Mouse (Mus musculus) MEL (cell line): Measurements from ENCODE around the gene Mtcl1. TPM values are rescaled to one million over a fixed set of nuclear protein-coding genes. Genes with fewer than 3 reads are reported as not detected.

Experiments used
- DNase-seq: peaks from one replicate; pipeline ENCODE4 v3.0.0; 2011; ENCODE audit warnings: low read depth, low spot score
- H3K27ac ChIP-seq: 2 replicates; pipeline ENCODE4 v1.5.1; 2012; ENCODE audit warnings: low read depth, mild to moderate bottlenecking, control low read depth, low read length, moderate library complexity; ENCODE audit not compliant: control insufficient read depth
- H3K27me3 ChIP-seq, 2 experiments: fragments of 150-350 bp in 1 of 2; sonication (generic) in 1 of 2; 2 replicates each; pipeline ENCODE4 v1.6.1; 2012; ENCODE audit warnings: low read length in 2 of 2, mild to moderate bottlenecking in 2 of 2, improper control_type of control experiment in 1 of 2, moderate library complexity in 1 of 2; ENCODE audit not compliant: insufficient read depth in 2 of 2, control insufficient read depth in 1 of 2
- H3K36me3 ChIP-seq, 2 experiments: 2 replicates each; pipeline ENCODE4 v1.6.1; 2012 to 2014; ENCODE audit warnings: low read length in 2 of 2, improper control_type of control experiment in 1 of 2, inconsistent platforms in 1 of 2, mild to moderate bottlenecking in 1 of 2; ENCODE audit not compliant: insufficient read depth in 2 of 2, control insufficient read depth in 1 of 2
- H3K4me1 ChIP-seq, 2 experiments: fragments of 150-350 bp in 1 of 2; sonication (generic) in 1 of 2; 2 replicates each; pipeline ENCODE4 v1.6.1; 2012; ENCODE audit warnings: low read length in 2 of 2, improper control_type of control experiment in 1 of 2, mild to moderate bottlenecking in 1 of 2; ENCODE audit not compliant: insufficient read depth in 2 of 2, control insufficient read depth in 1 of 2
- H3K4me3 ChIP-seq, 2 experiments: fragments of 150-350 bp in 1 of 2; sonication (generic) in 1 of 2; 2 replicates each; pipeline ENCODE4 v1.5.1; 2012; ENCODE audit warnings: low read depth in 2 of 2, low read length in 2 of 2, mild to moderate bottlenecking in 2 of 2, moderate library complexity in 2 of 2, control low read depth in 1 of 2, improper control_type of control experiment in 1 of 2; ENCODE audit not compliant: control insufficient read depth in 1 of 2, insufficient read depth in 1 of 2
- H3K79me2 ChIP-seq: 2 replicates; pipeline ENCODE4 v1.6.1; 2012; ENCODE audit warnings: mild to moderate bottlenecking, low read length, moderate library complexity; ENCODE audit not compliant: control insufficient read depth, poor library complexity, insufficient read depth
- H3K9ac ChIP-seq: 2 replicates; pipeline ENCODE4 v1.6.1; 2012; ENCODE audit warnings: low read depth, mild to moderate bottlenecking, control low read depth, low read length, moderate library complexity; ENCODE audit not compliant: control insufficient read depth, poor library complexity, severe bottlenecking
- H3K9me3 ChIP-seq: fragments of 150-350 bp; sonication (generic); replicated peaks from 2 replicates; pipeline ENCODE4 v1.6.1; 2012; ENCODE audit warnings: mild to moderate bottlenecking, low read length, improper control_type of control experiment, moderate library complexity; ENCODE audit not compliant: insufficient read depth
- CHD1 ChIP-seq: IDR thresholded peaks from 2 replicates; pipeline ENCODE4 v1.6.1; 2012; ENCODE audit warnings: low read depth, mild to moderate bottlenecking, inconsistent platforms, low read length, improper control_type of control experiment
- CHD2 ChIP-seq: IDR thresholded peaks from 2 replicates; pipeline ENCODE4 v1.6.1; 2011; ENCODE audit warnings: low read length, improper control_type of control experiment
- CTCF ChIP-seq, 3 experiments: IDR thresholded peaks in 2 of 3; conservative IDR thresholded peaks in 1 of 3; 2 replicates each; pipeline ENCODE4 v1.5.1; 2011 to 2012; ENCODE audit warnings: low read length in 3 of 3, low read depth in 2 of 3, mild to moderate bottlenecking in 2 of 3, improper control_type of control experiment in 1 of 3, inconsistent platforms in 1 of 3, mixed read lengths in 1 of 3, moderate library complexity in 1 of 3; ENCODE audit not compliant: control insufficient read depth in 1 of 3, insufficient read depth in 1 of 3, poor library complexity in 1 of 3, severe bottlenecking in 1 of 3
- E2F4 ChIP-seq: IDR thresholded peaks from 2 replicates; pipeline ENCODE4 v1.6.1; 2011; ENCODE audit warnings: low read depth, low read length, improper control_type of control experiment, borderline replicate concordance
- ELF1 ChIP-seq: IDR thresholded peaks from 2 replicates; pipeline ENCODE4 v1.6.1; 2014; ENCODE audit warnings: low read depth, mild to moderate bottlenecking, inconsistent platforms, low read length, improper control_type of control experiment, moderate library complexity
- EP300 ChIP-seq, 2 experiments: IDR thresholded peaks; 2 replicates each; pipeline ENCODE4 v1.6.1; 2011; ENCODE audit warnings: improper control_type of control experiment in 2 of 2, low read length in 2 of 2, low read depth in 1 of 2, mild to moderate bottlenecking in 1 of 2
- ETS1 ChIP-seq: IDR thresholded peaks from 2 replicates; pipeline ENCODE4 v1.6.1; 2012; ENCODE audit warnings: low read depth, mild to moderate bottlenecking, inconsistent platforms, low read length, improper control_type of control experiment, moderate library complexity
- GATA1 ChIP-seq: IDR thresholded peaks from 2 replicates; pipeline ENCODE4 v1.6.1; 2011; ENCODE audit warnings: low read depth, low read length, improper control_type of control experiment
- HCFC1 ChIP-seq: IDR thresholded peaks from 2 replicates; pipeline ENCODE4 v1.6.1; 2012; ENCODE audit warnings: low read depth, mild to moderate bottlenecking, inconsistent platforms, low read length, improper control_type of control experiment, moderate library complexity
- KAT2A ChIP-seq: conservative IDR thresholded peaks from 2 replicates; pipeline ENCODE4 v1.6.1; 2012; ENCODE audit warnings: low read depth, low read length, improper control_type of control experiment, inconsistent platforms
- MAFK ChIP-seq: IDR thresholded peaks from 2 replicates; pipeline ENCODE4 v1.6.1; 2011; ENCODE audit warnings: low read depth, mild to moderate bottlenecking, low read length, improper control_type of control experiment, borderline replicate concordance
- MXI1 ChIP-seq: IDR thresholded peaks from 2 replicates; pipeline ENCODE4 v1.6.1; 2011; ENCODE audit warnings: mild to moderate bottlenecking, low read depth, low read length, improper control_type of control experiment
- MYB ChIP-seq: IDR thresholded peaks from 2 replicates; pipeline ENCODE4 v1.6.1; 2011; ENCODE audit warnings: mild to moderate bottlenecking, low read depth, low read length, improper control_type of control experiment
- MYC ChIP-seq: IDR thresholded peaks from 2 replicates; pipeline ENCODE4 v1.6.1; 2011; ENCODE audit warnings: low read depth, mild to moderate bottlenecking, low read length, improper control_type of control experiment, moderate library complexity
- NRF1 ChIP-seq: IDR thresholded peaks from 2 replicates; pipeline ENCODE4 v1.6.1; 2014; ENCODE audit warnings: low read depth, mild to moderate bottlenecking, inconsistent platforms, low read length, improper control_type of control experiment, moderate library complexity; ENCODE audit not compliant: poor library complexity, insufficient read depth, severe bottlenecking
- RCOR1 ChIP-seq: IDR thresholded peaks from 2 replicates; pipeline ENCODE4 v1.6.1; 2012; ENCODE audit warnings: low read depth, mild to moderate bottlenecking, inconsistent platforms, low read length, improper control_type of control experiment
- UBTF ChIP-seq: IDR thresholded peaks from 2 replicates; pipeline ENCODE4 v1.6.1; 2012; ENCODE audit warnings: low read depth, mild to moderate bottlenecking, inconsistent platforms, low read length, improper control_type of control experiment, moderate library complexity, borderline replicate concordance; ENCODE audit not compliant: insufficient read depth
- USF1 ChIP-seq: IDR thresholded peaks from 2 replicates; pipeline ENCODE4 v1.6.1; 2014; ENCODE audit warnings: low read depth, mild to moderate bottlenecking, inconsistent platforms, low read length, improper control_type of control experiment, moderate library complexity
- ZC3H11A ChIP-seq: IDR thresholded peaks from 2 replicates; pipeline ENCODE4 v1.6.1; 2012; ENCODE audit warnings: low read depth, mild to moderate bottlenecking, inconsistent platforms, low read length, improper control_type of control experiment
- ZKSCAN1 ChIP-seq: IDR thresholded peaks from 2 replicates; pipeline ENCODE4 v1.6.1; 2012; ENCODE audit warnings: low read depth, mild to moderate bottlenecking, inconsistent platforms, low read length, improper control_type of control experiment, moderate library complexity
- polyA plus RNA-seq, 2 experiments: library from polyadenylated mRNA; stranded (reverse) in 1 of 2; unstranded in 1 of 2; fragments of >175 nt in 1 of 2; fragments of >200 nt in 1 of 2; gene quantifications; 2 replicates each; pipeline versions ENCODE4 v1.2.1 to v1.2.4; 2012; ENCODE audit warnings: low replicate concordance in 2 of 2, low read depth in 1 of 2; ENCODE audit not compliant: insufficient read length in 2 of 2, insufficient read depth in 1 of 2, missing spikeins in 1 of 2
- total RNA-seq: library from RNA; depleted of rRNA; stranded (reverse); fragments of 300-350 nt; gene quantifications from 2 replicates; pipeline ENCODE4 v1.2.3, GENCODE M21; 2012

Gene Mtcl1
- total and polyA plus RNA-seq, 3 experiments: not detected

DNA sequence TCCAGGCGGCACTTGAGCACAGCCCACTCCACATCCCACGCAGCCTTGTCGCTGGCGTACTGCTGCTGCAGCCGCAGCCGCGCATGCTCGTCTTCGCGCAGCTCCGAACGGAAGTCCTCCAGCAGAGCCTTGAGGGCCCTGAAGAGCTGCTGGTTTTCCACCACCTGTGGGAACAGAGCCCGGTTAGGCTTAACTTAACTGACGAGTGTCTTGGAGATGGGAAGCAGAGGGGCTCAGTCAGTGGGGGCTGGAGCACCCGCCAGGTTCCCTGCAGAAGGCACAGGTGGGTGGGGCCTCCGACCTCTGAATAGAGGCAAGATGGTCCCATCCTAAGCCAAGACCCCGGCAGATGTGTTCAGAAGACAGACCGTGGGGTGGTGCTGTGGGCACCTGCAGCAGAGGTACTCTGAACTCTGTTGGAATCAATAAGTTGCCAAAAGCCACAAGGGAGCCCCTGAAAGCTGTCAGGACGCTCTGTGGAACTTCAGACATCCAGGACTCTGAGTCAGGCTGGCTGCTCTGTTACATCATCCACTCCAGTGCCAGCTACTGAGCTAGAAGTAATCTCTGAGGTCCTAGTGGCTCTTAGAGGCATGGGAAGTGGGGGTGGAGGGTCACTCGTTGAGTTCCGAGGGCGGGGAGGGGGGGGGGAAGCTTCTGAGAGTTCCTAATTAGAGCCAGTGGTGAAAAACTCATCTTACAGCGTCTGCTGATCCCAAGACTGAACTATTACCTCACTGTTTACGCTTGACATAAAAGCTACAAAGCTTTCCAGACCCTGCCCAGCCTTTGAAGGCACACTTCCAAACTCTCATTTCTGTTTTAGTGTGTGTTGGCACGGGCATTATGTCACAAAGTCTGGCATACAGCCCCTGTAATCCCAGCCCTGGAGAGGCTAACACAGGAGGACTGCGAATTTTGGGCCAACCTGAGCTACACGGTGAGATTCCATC lies 91.2 kb downstream of the Mtcl1 start:
- Histone ChIP-seq H3K36me3 (no peaks in the 10 kb centered on the region), H3K27me3 (no peaks in the 10 kb centered on the region), H3K9ac (no peak overlapping the region), H3K4me1 (no peaks in the 10 kb centered on the region), H3K79me2 (no peaks in the 10 kb centered on the region), H3K4me3 (no peak overlapping the region), H3K9me3 (no peaks in the 10 kb centered on the region), H3K27ac (no peak overlapping the region)
- DNase-seq: no peak
- no peak for TF ChIP-seq HCFC1
- no peak for TF ChIP-seq ZC3H11A
- TF ChIP-seq EP300 (IDR thresholded peaks at IDR 0.05; ENCODE audit: low read depth in 1 of 2, low read length in 2 of 2): no peak
- no peak for TF ChIP-seq MAFK
- no peak for TF ChIP-seq CTCF (IDR thresholded peaks at IDR 0.05 in 2 of 3, conservative IDR thresholded peaks at IDR 0.05 in 1 of 3; ENCODE audit: control insufficient read depth in 1 of 3, insufficient read depth in 1 of 3, low read depth in 2 of 3, low read length in 3 of 3, poor library complexity in 1 of 3, severe bottlenecking in 1 of 3)
- TF ChIP-seq E2F4: no peak
- TF ChIP-seq MYC: no peak
- no peak for TF ChIP-seq ELF1
- TF ChIP-seq UBTF: no peak
- TF ChIP-seq RCOR1: no peak
- TF ChIP-seq CHD1: no peak
- no peak for TF ChIP-seq CHD2
- TF ChIP-seq ZKSCAN1: no peak
- no peak for TF ChIP-seq MYB
- TF ChIP-seq GATA1: no peak
- no peak for TF ChIP-seq ETS1
- TF ChIP-seq MXI1: no peak
- no peak for TF ChIP-seq NRF1
- TF ChIP-seq USF1: no peak
- TF ChIP-seq KAT2A: no peak
